Comparison of ENCODE assay signal across 8 mouse cellular contexts in the genomic region with DNA sequence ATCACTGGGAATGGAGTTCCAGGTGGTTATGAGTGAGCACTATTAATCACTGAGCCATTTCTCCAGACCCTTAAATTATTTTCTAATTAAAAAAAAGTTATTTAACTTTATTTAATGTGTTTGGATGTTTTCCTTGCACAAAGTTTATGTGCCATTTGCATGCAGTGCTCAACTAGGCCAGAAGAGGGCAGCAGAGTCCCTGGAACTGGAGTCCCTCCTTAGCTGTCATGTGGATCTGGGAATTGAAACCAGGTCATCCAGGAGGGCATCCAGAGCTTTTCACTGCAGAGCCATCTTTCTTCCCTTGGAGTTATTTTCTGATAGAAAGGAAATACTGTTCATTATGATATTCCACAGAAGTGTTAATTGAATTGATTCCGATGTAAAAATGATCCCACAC.
DNase-seq lines count a peak whose midpoint lies in the region; ATAC-seq and TF ChIP-seq lines count a peak whose summit lies in the region.

No protein-coding gene starts in this region.

- no peak overlapping the region for H3K27ac ChIP-seq in cerebellum, adult 2 months (ENCODE audit: insufficient read depth, low read length)
- H3K27ac ChIP-seq in neural tube, embryonic 15.5 days (replicated peaks), result no peak overlapping the region

- no peaks in the 10 kb centered on the region for H3K36me3 ChIP-seq in neural tube, embryonic 15.5 days

- 95% methylated on average over 1 of the region's 1 CpGs for WGBS in cerebellum, adult 2 months
- 98% methylated on average over 1 of the region's 1 CpGs for WGBS in neural tube, embryonic 15.5 days

- H3K9ac ChIP-seq in neural tube, embryonic 15.5 days (replicated peaks), result no peak overlapping the region

- H3K9me3 ChIP-seq in neural tube, embryonic 15.5 days (replicated peaks), result no peaks in the 10 kb centered on the region

- no peak overlapping the region for H3K4me2 ChIP-seq in neural tube, embryonic 15.5 days

- ATAC-seq in neural tube, embryonic 15.5 days (ENCODE audit: low FRiP score), result no peak

- H3K4me3 ChIP-seq in cerebellum, adult 2 months (replicated peaks; ENCODE audit: insufficient read depth, low read depth, low read length), result no peak overlapping the region
- no peak overlapping the region for H3K4me3 ChIP-seq in neural tube, embryonic 15.5 days (replicated peaks)

- TF ChIP-seq POLR2A in cerebellum, adult 2 months (IDR thresholded peaks at IDR 0.05; ENCODE audit: borderline replicate concordance, insufficient read depth, low read length), result no peak

- no peaks in the 10 kb centered on the region for H3K27me3 ChIP-seq in cerebellum, adult 2 months (ENCODE audit: control insufficient read depth, insufficient read depth, low read length)
- H3K27me3 ChIP-seq in neural tube, embryonic 15.5 days (replicated peaks), result no peaks in the 10 kb centered on the region

- DNase-seq in cerebellum, adult 2 months, result peak; percentile 22 to 44
- DNase-seq in cerebellum, adult 9-11 months, result no peak
- DNase-seq in neural tube, embryonic 10.5 days (ENCODE audit: extremely low spot score, low spot score), result peak; percentile 66
- peak; percentile 51 to 73 for DNase-seq in cerebellum, postnatal 25 days
- DNase-seq in hindlimb bud, embryonic 11.5 days (ENCODE audit: extremely low spot score, low read depth, low spot score), result peak; percentile 35
- peak; percentile 79 for DNase-seq in lung, postnatal 14 days
- DNase-seq in spleen, postnatal 36 days (ENCODE audit: low spot score in 2 of 2), result peak; percentile 12 to 23

- H3K4me1 ChIP-seq in cerebellum, adult 2 months (ENCODE audit: control insufficient read depth, insufficient read depth, low read length), result no peaks in the 10 kb centered on the region
- peaks cover 8% of the 10 kb centered on the region for H3K4me1 ChIP-seq in neural tube, embryonic 15.5 days

- peak; percentile 73 for TF ChIP-seq CTCF in cerebellum, adult 2 months (IDR thresholded peaks at IDR 0.05; ENCODE audit: borderline replicate concordance, insufficient read depth, low read depth, low read length)
